Mouse (Mus musculus) G1E (cell line): Measurements from ENCODE around the gene Hacl1.

Source experiments
- CTCF ChIP-seq: IDR thresholded peaks from 2 replicates; pipeline ENCODE4 v1.5.1; 2012; ENCODE audit warnings: low read depth, low read length, inconsistent platforms, mixed read lengths
- GATA1 ChIP-seq: IDR thresholded peaks from 2 replicates; pipeline ENCODE4 v1.6.1; 2012; ENCODE audit warnings: borderline replicate concordance, low read length, inconsistent platforms, mixed read lengths
- GATA2 ChIP-seq: IDR thresholded peaks from 2 replicates; pipeline ENCODE4 v1.6.1; 2012; ENCODE audit warnings: low read depth, low read length, inconsistent platforms, borderline replicate concordance

DNA sequence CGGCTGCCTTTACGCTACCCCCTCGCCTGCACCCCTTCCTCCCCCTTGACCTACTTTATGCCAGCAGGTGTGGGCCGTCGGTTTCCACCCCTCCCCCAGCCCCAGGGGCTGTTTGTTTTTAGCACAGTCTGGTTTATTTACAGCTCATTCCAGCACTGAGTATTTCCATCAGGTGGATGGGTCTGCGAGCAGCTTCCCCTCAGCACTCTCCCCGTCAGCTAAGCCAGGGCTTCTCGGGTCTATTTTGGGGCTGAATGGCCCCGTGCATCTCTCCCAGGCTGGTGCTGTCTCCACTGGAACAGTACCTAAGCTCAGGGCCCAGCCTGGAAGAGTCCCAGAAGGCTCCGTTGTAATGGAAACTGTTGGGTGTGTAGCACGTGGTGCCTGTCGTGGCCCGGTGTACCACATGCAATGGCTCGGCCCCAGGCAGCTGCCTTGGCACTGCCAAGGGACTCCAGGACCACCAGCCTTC, 85.1 kb downstream of the Hacl1 start:
- no peak for TF ChIP-seq CTCF
- no peak for TF ChIP-seq GATA2
- TF ChIP-seq GATA1: no peak
